ENCODE assay signal across 26 mouse cellular contexts in genomic region chr2:165414321-165414720, GRCm38 (mm10). TPM values are rescaled to one million over a fixed set of nuclear protein-coding genes. Genes with fewer than 3 reads are reported as not detected.
DNase-seq lines count a peak whose midpoint lies in the region; ATAC-seq lines count a peak whose summit lies in the region.
"Had no signal": no experiment of that assay in that cellular context is flagged by ENCODE, and none has a peak within 500 bp of the region (broad histone marks: within the 10 kb centered on the region; RNA-seq: fewer than 3 reads in every experiment).

No protein-coding gene starts in this region.

- H3K4me1 ChIP-seq in heart, embryonic 10.5 days, result peaks cover 37% of the 10 kb centered on the region
- 0 out of 2 replicates have a peak, but pooled peaks cover 3% of the 10 kb centered on the region for H3K4me1 ChIP-seq in heart, embryonic 11.5 days (ENCODE audit: control insufficient read depth, insufficient read depth, low read length)
- peaks cover 46% of the 10 kb centered on the region for H3K4me1 ChIP-seq in embryonic facial prominence, embryonic 10.5 days
- H3K4me1 ChIP-seq in hindbrain, embryonic 13.5 days (replicated peaks), result peaks cover 33% of the 10 kb centered on the region
- peaks cover 26% of the 10 kb centered on the region for H3K4me1 ChIP-seq in midbrain, embryonic 14.5 days (ENCODE audit: control insufficient read depth, insufficient read depth, low read length)
- H3K4me1 ChIP-seq: stomach, embryonic 15.5 days had no signal

- ATAC-seq in heart, embryonic 11.5 days (replicated peaks; ENCODE audit: insufficient number of reproducible peaks, low FRiP score, low TSS enrichment), result no peak
- no peak for ATAC-seq in hindbrain, embryonic 13.5 days (ENCODE audit: low FRiP score)
- no peak for ATAC-seq in midbrain, embryonic 14.5 days (ENCODE audit: low FRiP score, low TSS enrichment)
- ATAC-seq in frontal cortex, adult (ENCODE audit: low TSS enrichment), result no peak
- ATAC-seq: intestine, postnatal 0 days had no signal

- H3K9me3 ChIP-seq in heart, embryonic 10.5 days, result no peaks in the 10 kb centered on the region
- no peaks in the 10 kb centered on the region for H3K9me3 ChIP-seq in heart, embryonic 11.5 days (replicated peaks; ENCODE audit: control insufficient read depth, low read length)
- H3K9me3 ChIP-seq in embryonic facial prominence, embryonic 10.5 days, result no peaks in the 10 kb centered on the region
- H3K9me3 ChIP-seq in hindbrain, embryonic 13.5 days, result no peaks in the 10 kb centered on the region
- no peaks in the 10 kb centered on the region for H3K9me3 ChIP-seq in midbrain, embryonic 14.5 days (ENCODE audit: control insufficient read depth, low read length)
- H3K9me3 ChIP-seq: heart, embryonic 15.5 days; kidney, embryonic 15.5 days; neural tube, embryonic 12.5 days; stomach, embryonic 15.5 days had no signal

- intact Hi-C loops in gastrocnemius, postnatal 36 days (cut with DNase I), result no loop called here

- no peak overlapping the region for H3K9ac ChIP-seq in heart, embryonic 11.5 days (ENCODE audit: low read depth, low read length)
- H3K9ac ChIP-seq in hindbrain, embryonic 13.5 days, result no peak overlapping the region
- no peak overlapping the region for H3K9ac ChIP-seq in midbrain, embryonic 14.5 days (replicated peaks; ENCODE audit: low read length)
- H3K9ac ChIP-seq: heart, embryonic 15.5 days; kidney, embryonic 15.5 days; neural tube, embryonic 12.5 days; stomach, embryonic 15.5 days had no signal

- H3K4me3 ChIP-seq in heart, embryonic 10.5 days, result no peak overlapping the region
- H3K4me3 ChIP-seq in heart, embryonic 11.5 days (ENCODE audit: low read depth, low read length), result no peak overlapping the region
- no peak overlapping the region; the same call in 1 of the 2 replicates for H3K4me3 ChIP-seq in embryonic facial prominence, embryonic 10.5 days
- H3K4me3 ChIP-seq in hindbrain, embryonic 13.5 days, result no peak overlapping the region
- no peak overlapping the region for H3K4me3 ChIP-seq in midbrain, embryonic 14.5 days (replicated peaks; ENCODE audit: low read depth, low read length)
- H3K4me3 ChIP-seq: heart, embryonic 15.5 days; kidney, embryonic 15.5 days; neural tube, embryonic 12.5 days; stomach, embryonic 15.5 days had no signal

- H3K27me3 ChIP-seq in heart, embryonic 10.5 days (ENCODE audit: insufficient read depth, poor library complexity, severe bottlenecking), result peaks cover 9% of the 10 kb centered on the region; the same call in 1 of the 2 replicates
- H3K27me3 ChIP-seq in heart, embryonic 11.5 days (ENCODE audit: control insufficient read depth, insufficient read depth, low read length), result no peaks in the 10 kb centered on the region
- no peaks in the 10 kb centered on the region for H3K27me3 ChIP-seq in embryonic facial prominence, embryonic 10.5 days (replicated peaks; ENCODE audit: low read depth, poor library complexity, severe bottlenecking)
- H3K27me3 ChIP-seq in hindbrain, embryonic 13.5 days, result no peaks in the 10 kb centered on the region
- H3K27me3 ChIP-seq in midbrain, embryonic 14.5 days (ENCODE audit: control insufficient read depth, insufficient read depth, low read length), result no peaks in the 10 kb centered on the region
- H3K27me3 ChIP-seq: heart, embryonic 15.5 days; kidney, embryonic 15.5 days; neural tube, embryonic 12.5 days; stomach, embryonic 15.5 days had no signal

- H3K27ac ChIP-seq in heart, embryonic 10.5 days, result peak overlapping the region; percentile 42; the same call in 1 of the 2 replicates
- no peak overlapping the region for H3K27ac ChIP-seq in heart, embryonic 11.5 days (ENCODE audit: low read depth, low read length)
- H3K27ac ChIP-seq in embryonic facial prominence, embryonic 10.5 days (replicated peaks), result peak overlapping the region; percentile 83
- peak overlapping the region; percentile 55 for H3K27ac ChIP-seq in hindbrain, embryonic 13.5 days
- peak overlapping the region; percentile 57; the same call in 1 of the 2 replicates for H3K27ac ChIP-seq in midbrain, embryonic 14.5 days (replicated peaks; ENCODE audit: low read depth, low read length)
- H3K27ac ChIP-seq: heart, embryonic 15.5 days; kidney, embryonic 15.5 days; neural tube, embryonic 12.5 days; stomach, embryonic 15.5 days had no signal

- DNase-seq in heart, embryonic 10.5 days (ENCODE audit: low spot score), result no peak
- no peak for DNase-seq in embryonic facial prominence, embryonic 10.5 days (ENCODE audit: low spot score)
- no peak for DNase-seq in midbrain, embryonic 14.5 days
- DNase-seq in gastrocnemius, postnatal 36 days, result no peak
- DNase-seq: heart, adult 18-20 months; kidney, postnatal 4 days; lung, postnatal 10 days; thymus, adult 18-20 months; thymus, postnatal 4 days had no signal

- H3K36me3 ChIP-seq in heart, embryonic 10.5 days, result no peaks in the 10 kb centered on the region
- no peaks in the 10 kb centered on the region for H3K36me3 ChIP-seq in heart, embryonic 11.5 days (ENCODE audit: control insufficient read depth, insufficient read depth, low read length)
- H3K36me3 ChIP-seq in embryonic facial prominence, embryonic 10.5 days (replicated peaks), result no peaks in the 10 kb centered on the region
- no peaks in the 10 kb centered on the region for H3K36me3 ChIP-seq in hindbrain, embryonic 13.5 days
- H3K36me3 ChIP-seq in midbrain, embryonic 14.5 days (ENCODE audit: control insufficient read depth, insufficient read depth, low read length), result no peaks in the 10 kb centered on the region
- H3K36me3 ChIP-seq: heart, embryonic 15.5 days; kidney, embryonic 15.5 days; neural tube, embryonic 12.5 days; stomach, embryonic 15.5 days had no signal

- no peak overlapping the region for H3K4me2 ChIP-seq in heart, embryonic 11.5 days
- H3K4me2 ChIP-seq in hindbrain, embryonic 13.5 days, result no peak overlapping the region
- H3K4me2 ChIP-seq in midbrain, embryonic 14.5 days (ENCODE audit: low read length), result no peak overlapping the region
- H3K4me2 ChIP-seq: heart, embryonic 15.5 days; kidney, embryonic 15.5 days; neural tube, embryonic 12.5 days; stomach, embryonic 15.5 days had no signal

- WGBS in heart, embryonic 10.5 days, result 66% methylated on average over 5 of the region's 5 CpGs
- 67% methylated on average over 5 of the region's 5 CpGs for WGBS in heart, embryonic 11.5 days (ENCODE audit: insufficient replicate concordance)
- 46% methylated on average over 5 of the region's 5 CpGs for WGBS in embryonic facial prominence, embryonic 10.5 days
- WGBS in hindbrain, embryonic 13.5 days, result 77% methylated on average over 5 of the region's 5 CpGs
- 77% methylated on average over 5 of the region's 5 CpGs for WGBS in midbrain, embryonic 14.5 days

RNA-seq across cellular contexts. Expression of gene Ocstamp, which starts 14.1 kb away (rescaled TPM):
- polyA plus RNA-seq in heart, embryonic 10.5 days (2016; fragmentation: Nextera tagmentation; extraction: Ambion mirVana), result 0.07 and 0.39 TPM in 2 replicates
- 0.06 TPM in 1 of 2 replicates, not detected in the other for polyA plus RNA-seq in heart, embryonic 11.5 days (2014; fragmentation: Nextera tagmentation; extraction: Ambion mirVana)
- polyA plus RNA-seq in embryonic facial prominence, embryonic 10.5 days (2016; fragmentation: Nextera tagmentation; extraction: Ambion mirVana), result 0.06 and 0.18 TPM in 2 replicates
- 0.04 TPM in 1 of 2 replicates, not detected in the other for polyA plus RNA-seq in hindbrain, embryonic 13.5 days (2015; fragmentation: Nextera tagmentation; extraction: Ambion mirVana)
- 0.08 TPM in 1 of 2 replicates, not detected in the other for polyA plus RNA-seq in midbrain, embryonic 14.5 days (2014; fragmentation: Nextera tagmentation; extraction: Ambion mirVana)
- total RNA-seq in gastrocnemius, postnatal 36 days (2021), result under 1 TPM in 1 of 2 experiments, not detected in 1; 0.08 TPM
- total RNA-seq: heart, adult 18-20 months; hematopoietic stem cell, adult 5-6 weeks; layer of hippocampus, postnatal 25 days; left cerebral cortex, postnatal 14 days; megakaryocyte progenitor cell, adult 5-6 weeks had no signal
- polyA plus RNA-seq: C2C12; cerebellum, adult 2 months had no signal

RNA-seq across cellular contexts. Expression of gene Zfp334, which starts 26.3 kb away (rescaled TPM):
- polyA plus RNA-seq in heart, embryonic 10.5 days (2016; fragmentation: Nextera tagmentation; extraction: Ambion mirVana), result 9.3 and 12.2 TPM in 2 replicates
- 9.2 and 10.7 TPM in 2 replicates for polyA plus RNA-seq in heart, embryonic 11.5 days (2014; fragmentation: Nextera tagmentation; extraction: Ambion mirVana)
- polyA plus RNA-seq in embryonic facial prominence, embryonic 10.5 days (2016; fragmentation: Nextera tagmentation; extraction: Ambion mirVana), result 20.8 and 21.6 TPM in 2 replicates
- 10.8 and 11.3 TPM in 2 replicates for polyA plus RNA-seq in hindbrain, embryonic 13.5 days (2015; fragmentation: Nextera tagmentation; extraction: Ambion mirVana)
- polyA plus RNA-seq in midbrain, embryonic 14.5 days (2014; fragmentation: Nextera tagmentation; extraction: Ambion mirVana), result 11.7 and 15.7 TPM in 2 replicates
- total RNA-seq in gastrocnemius, postnatal 36 days (2021), result 1 to 10 TPM; 1.5 to 2.0 TPM
- total RNA-seq: hematopoietic stem cell, adult 5-6 weeks; megakaryocyte progenitor cell, adult 5-6 weeks had no signal

RNA-seq across cellular contexts. Expression of gene Zfp663, which starts 45.8 kb away (rescaled TPM):
- 0.23 and 0.60 TPM in 2 replicates for polyA plus RNA-seq in heart, embryonic 10.5 days (2016; fragmentation: Nextera tagmentation; extraction: Ambion mirVana)
- 0.28 and 0.69 TPM in 2 replicates for polyA plus RNA-seq in heart, embryonic 11.5 days (2014; fragmentation: Nextera tagmentation; extraction: Ambion mirVana)
- 3.0 and 3.2 TPM in 2 replicates for polyA plus RNA-seq in embryonic facial prominence, embryonic 10.5 days (2016; fragmentation: Nextera tagmentation; extraction: Ambion mirVana)
- polyA plus RNA-seq in hindbrain, embryonic 13.5 days (2015; fragmentation: Nextera tagmentation; extraction: Ambion mirVana), result 8.1 and 9.3 TPM in 2 replicates
- 8.4 and 10.8 TPM in 2 replicates for polyA plus RNA-seq in midbrain, embryonic 14.5 days (2014; fragmentation: Nextera tagmentation; extraction: Ambion mirVana)
- not detected for total RNA-seq in gastrocnemius, postnatal 36 days (2021)
- total RNA-seq: adrenal gland, adult 18-20 months; gastrocnemius, adult 8-10 months; heart, adult 18-20 months; hematopoietic stem cell, adult 5-6 weeks; megakaryocyte progenitor cell, adult 5-6 weeks had no signal
- polyA plus RNA-seq: C2C12; cerebellum, adult 2 months; liver, embryonic 16.5 days had no signal

RNA-seq across cellular contexts. Expression of gene Slc13a3, which starts 58.7 kb away (rescaled TPM):
- polyA plus RNA-seq in heart, embryonic 10.5 days (2016; fragmentation: Nextera tagmentation; extraction: Ambion mirVana), result 0.14 and 0.53 TPM in 2 replicates
- polyA plus RNA-seq in heart, embryonic 11.5 days (2014; fragmentation: Nextera tagmentation; extraction: Ambion mirVana), result 0.29 and 0.61 TPM in 2 replicates
- polyA plus RNA-seq in embryonic facial prominence, embryonic 10.5 days (2016; fragmentation: Nextera tagmentation; extraction: Ambion mirVana), result 0.40 and 0.44 TPM in 2 replicates
- polyA plus RNA-seq in hindbrain, embryonic 13.5 days (2015; fragmentation: Nextera tagmentation; extraction: Ambion mirVana), result 2.2 and 2.6 TPM in 2 replicates
- 3.9 and 5.5 TPM in 2 replicates for polyA plus RNA-seq in midbrain, embryonic 14.5 days (2014; fragmentation: Nextera tagmentation; extraction: Ambion mirVana)
- total RNA-seq in gastrocnemius, postnatal 36 days (2021), result under 1 TPM in 1 of 2 experiments, not detected in 1; 0.27 TPM
- total RNA-seq: hematopoietic stem cell, adult 5-6 weeks had no signal
- polyA plus RNA-seq: C2C12; intestine, postnatal 0 days had no signal
